ENCODE assay signal across 7 mouse cellular contexts in the genomic region with DNA sequence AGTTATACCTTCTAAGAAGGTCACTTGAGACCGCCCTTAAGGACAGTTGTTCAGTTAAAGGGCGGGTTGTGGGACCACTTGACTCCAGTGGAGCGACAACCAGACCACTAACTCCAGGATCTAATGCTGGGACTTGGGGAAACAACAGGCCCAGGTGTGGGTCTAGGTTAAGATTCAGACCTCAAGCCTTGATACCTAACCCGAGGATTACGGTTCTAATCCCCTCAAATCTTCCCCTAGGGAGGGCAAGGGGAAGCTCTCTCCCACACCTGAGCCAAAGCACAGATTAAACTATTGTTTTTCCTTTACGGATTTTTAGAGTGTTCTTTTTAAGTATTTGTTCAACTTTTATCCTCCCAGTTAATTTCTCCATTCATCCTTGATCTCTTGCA. TPM values are rescaled to one million over a fixed set of nuclear protein-coding genes. Genes with fewer than 3 reads are reported as not detected.
DNase-seq lines count a peak whose midpoint lies in the region; ATAC-seq and TF ChIP-seq lines count a peak whose summit lies in the region.

No protein-coding gene starts in this region.

- WGBS in forebrain, embryonic 12.5 days, result 29% methylated on average over 6 of the region's 6 CpGs
- 30% methylated on average over 6 of the region's 6 CpGs for WGBS in limb, embryonic 13.5 days
- WGBS in small intestine, adult 2 months, result 33% methylated on average over 6 of the region's 6 CpGs

- no peak for DNase-seq in spleen, postnatal 36 days (ENCODE audit: low spot score in 2 of 2)
- no peak for DNase-seq in left cerebral cortex, adult 8-10 months (ENCODE audit: low spot score in 2 of 2)

- no peak for TF ChIP-seq CTCF in small intestine, adult 2 months (IDR thresholded peaks at IDR 0.05; ENCODE audit: extremely low read depth, insufficient read length, insufficient replicate concordance, low read depth, low read length)

- H3K4me2 ChIP-seq in forebrain, embryonic 12.5 days, result peak overlapping the region; percentile 62
- H3K4me2 ChIP-seq in limb, embryonic 13.5 days (replicated peaks), result peak overlapping the region; percentile 70

- no peak for ATAC-seq in megakaryocyte, adult 5-6 weeks (ENCODE audit: poor library complexity, severe bottlenecking)
- ATAC-seq in forebrain, embryonic 12.5 days (ENCODE audit: low FRiP score), result no peak
- ATAC-seq in limb, embryonic 13.5 days (ENCODE audit: low FRiP score, low read depth), result no peak

- no peak for TF ChIP-seq POLR2A in small intestine, adult 2 months (IDR thresholded peaks at IDR 0.05; ENCODE audit: low read depth, low read length)

- H3K9me3 ChIP-seq in megakaryocyte, embryonic 14.5 days, result no peaks in the 10 kb centered on the region
- H3K9me3 ChIP-seq in forebrain, embryonic 12.5 days, result no peaks in the 10 kb centered on the region
- no peaks in the 10 kb centered on the region for H3K9me3 ChIP-seq in limb, embryonic 13.5 days

- no peak overlapping the region; the same call in 1 of the 2 replicates for H3K9ac ChIP-seq in forebrain, embryonic 12.5 days
- H3K9ac ChIP-seq in limb, embryonic 13.5 days, result peak overlapping the region; percentile 19

- H3K27me3 ChIP-seq in megakaryocyte, embryonic 14.5 days (replicated peaks), result peaks cover 9% of the 10 kb centered on the region
- peaks cover 6% of the 10 kb centered on the region; the same call in 1 of the 2 replicates for H3K27me3 ChIP-seq in forebrain, embryonic 12.5 days
- no peaks in the 10 kb centered on the region for H3K27me3 ChIP-seq in limb, embryonic 13.5 days
- no peaks in the 10 kb centered on the region for H3K27me3 ChIP-seq in small intestine, adult 2 months (ENCODE audit: control insufficient read depth, insufficient read depth, low read length)

- no peaks in the 10 kb centered on the region for H3K36me3 ChIP-seq in megakaryocyte, embryonic 14.5 days (replicated peaks; ENCODE audit: low read length)
- H3K36me3 ChIP-seq in forebrain, embryonic 12.5 days (replicated peaks), result no peaks in the 10 kb centered on the region
- H3K36me3 ChIP-seq in limb, embryonic 13.5 days, result no peaks in the 10 kb centered on the region; the same call in 1 of the 2 replicates
- no peaks in the 10 kb centered on the region for H3K36me3 ChIP-seq in small intestine, adult 2 months (ENCODE audit: control insufficient read depth, insufficient read depth, low read length)

- peak overlapping the region; percentile 88 for H3K4me3 ChIP-seq in megakaryocyte, embryonic 14.5 days (replicated peaks)
- peak overlapping the region; percentile 43 for H3K4me3 ChIP-seq in forebrain, embryonic 12.5 days (replicated peaks)
- peak overlapping the region; percentile 49 for H3K4me3 ChIP-seq in limb, embryonic 13.5 days
- peak overlapping the region; percentile 73 for H3K4me3 ChIP-seq in small intestine, adult 2 months (ENCODE audit: low read depth, low read length)

- H3K27ac ChIP-seq in forebrain, embryonic 12.5 days, result no peak overlapping the region
- H3K27ac ChIP-seq in limb, embryonic 13.5 days, result no peak overlapping the region
- no peak overlapping the region for H3K27ac ChIP-seq in small intestine, adult 2 months (ENCODE audit: insufficient read depth, low read depth, low read length)

- peaks cover 42% of the 10 kb centered on the region for H3K4me1 ChIP-seq in megakaryocyte, embryonic 14.5 days
- H3K4me1 ChIP-seq in forebrain, embryonic 12.5 days, result peaks cover 10% of the 10 kb centered on the region
- H3K4me1 ChIP-seq in limb, embryonic 13.5 days, result peaks cover 10% of the 10 kb centered on the region
- H3K4me1 ChIP-seq in small intestine, adult 2 months (ENCODE audit: control insufficient read depth, insufficient read depth, insufficient read length, low read length), result peaks cover 15% of the 10 kb centered on the region

RNA-seq across cellular contexts. Expression of a gene that starts 0.9 kb away (rescaled TPM):
- 3.1 and 6.1 TPM in 2 replicates for polyA plus RNA-seq in megakaryocyte, embryonic 14.5 days (2012; ENCODE audit: insufficient read depth, low replicate concordance)
- total RNA-seq in megakaryocyte, adult 5-6 weeks (2015), result 10.2 and 13.1 TPM in 2 replicates
- 4.7 and 6.8 TPM in 2 replicates for total RNA-seq in megakaryocyte, adult 5-6 weeks (2017)
- 54.1 and 57.8 TPM in 2 replicates for polyA plus RNA-seq in forebrain, embryonic 12.5 days (2016; fragmentation: Nextera tagmentation; extraction: Ambion mirVana)
- polyA plus RNA-seq in limb, embryonic 13.5 days (2015; fragmentation: Nextera tagmentation; extraction: Ambion mirVana), result 54.5 and 58.1 TPM in 2 replicates
- polyA plus RNA-seq in small intestine, adult 2 months (2012; rRNA removed), result 21.2 and 29.7 TPM in 2 replicates
- 10 to 100 TPM; 15.9 to 23.4 (median 19.8) TPM for total RNA-seq in left cerebral cortex, adult 8-10 months (2022)

RNA-seq across cellular contexts. Expression of a gene that starts 6.1 kb away (rescaled TPM):
- 3.0 TPM in 1 of 2 replicates, not detected in the other for polyA plus RNA-seq in megakaryocyte, embryonic 14.5 days (2012; ENCODE audit: insufficient read depth, low replicate concordance)
- total RNA-seq in megakaryocyte, adult 5-6 weeks (2015), result 6.6 and 7.9 TPM in 2 replicates
- 1.8 and 2.4 TPM in 2 replicates for total RNA-seq in megakaryocyte, adult 5-6 weeks (2017)
- polyA plus RNA-seq in forebrain, embryonic 12.5 days (2016; fragmentation: Nextera tagmentation; extraction: Ambion mirVana), result 2.1 and 2.6 TPM in 2 replicates
- polyA plus RNA-seq in limb, embryonic 13.5 days (2015; fragmentation: Nextera tagmentation; extraction: Ambion mirVana), result 2.4 and 3.0 TPM in 2 replicates
- polyA plus RNA-seq in small intestine, adult 2 months (2012; rRNA removed), result 13.7 and 21.5 TPM in 2 replicates
- 1 to 10 TPM; 4.0 to 8.6 (median 7.1) TPM for total RNA-seq in left cerebral cortex, adult 8-10 months (2022)

RNA-seq across cellular contexts. Expression of a gene that starts 16.8 kb away (rescaled TPM):
- not detected in 2 replicates for polyA plus RNA-seq in megakaryocyte, embryonic 14.5 days (2012; ENCODE audit: insufficient read depth, low replicate concordance)
- not detected in 2 replicates for total RNA-seq in megakaryocyte, adult 5-6 weeks (2015)
- total RNA-seq in megakaryocyte, adult 5-6 weeks (2017), result 0.07 TPM in 1 of 2 replicates, not detected in the other
- polyA plus RNA-seq in forebrain, embryonic 12.5 days (2016; fragmentation: Nextera tagmentation; extraction: Ambion mirVana), result 5.6 and 6.4 TPM in 2 replicates
- 6.3 and 7.2 TPM in 2 replicates for polyA plus RNA-seq in limb, embryonic 13.5 days (2015; fragmentation: Nextera tagmentation; extraction: Ambion mirVana)
- polyA plus RNA-seq in small intestine, adult 2 months (2012; rRNA removed), result 9.9 and 19.5 TPM in 2 replicates
- total RNA-seq in left cerebral cortex, adult 8-10 months (2022), result 10 to 100 TPM; 35.5 to 40.0 (median 38.3) TPM

RNA-seq across cellular contexts. Expression of a gene that starts 34.2 kb away (rescaled TPM):
- 1.9 and 5.5 TPM in 2 replicates for polyA plus RNA-seq in megakaryocyte, embryonic 14.5 days (2012; ENCODE audit: insufficient read depth, low replicate concordance)
- 7.3 and 10.3 TPM in 2 replicates for total RNA-seq in megakaryocyte, adult 5-6 weeks (2015)
- 7.4 and 10.4 TPM in 2 replicates for total RNA-seq in megakaryocyte, adult 5-6 weeks (2017)
- polyA plus RNA-seq in forebrain, embryonic 12.5 days (2016; fragmentation: Nextera tagmentation; extraction: Ambion mirVana), result 35.4 and 40.4 TPM in 2 replicates
- 39.6 and 40.6 TPM in 2 replicates for polyA plus RNA-seq in limb, embryonic 13.5 days (2015; fragmentation: Nextera tagmentation; extraction: Ambion mirVana)
- polyA plus RNA-seq in small intestine, adult 2 months (2012; rRNA removed), result 4.7 and 6.0 TPM in 2 replicates
- total RNA-seq in left cerebral cortex, adult 8-10 months (2022), result 10 to 100 TPM; 20.3 to 22.2 (median 20.9) TPM

RNA-seq across cellular contexts. Expression of a gene that starts 41.7 kb away (rescaled TPM):
- 21.0 and 56.5 TPM in 2 replicates for polyA plus RNA-seq in megakaryocyte, embryonic 14.5 days (2012; ENCODE audit: insufficient read depth, low replicate concordance)
- 28.0 and 34.5 TPM in 2 replicates for total RNA-seq in megakaryocyte, adult 5-6 weeks (2015)
- total RNA-seq in megakaryocyte, adult 5-6 weeks (2017), result 15.8 and 20.5 TPM in 2 replicates
- polyA plus RNA-seq in forebrain, embryonic 12.5 days (2016; fragmentation: Nextera tagmentation; extraction: Ambion mirVana), result 71.0 and 81.5 TPM in 2 replicates
- polyA plus RNA-seq in limb, embryonic 13.5 days (2015; fragmentation: Nextera tagmentation; extraction: Ambion mirVana), result 55.5 and 60.4 TPM in 2 replicates
- polyA plus RNA-seq in small intestine, adult 2 months (2012; rRNA removed), result 14.0 and 20.0 TPM in 2 replicates
- 10 to 100 TPM; 37.1 to 42.9 (median 39.7) TPM for total RNA-seq in left cerebral cortex, adult 8-10 months (2022)
